Mouse (Mus musculus): ENCODE results near the gene Ube2v1.
A peak's percentile ranks its signal among the peaks of the same experiment; 100 is the strongest.

Gene Ube2v1

DNA sequence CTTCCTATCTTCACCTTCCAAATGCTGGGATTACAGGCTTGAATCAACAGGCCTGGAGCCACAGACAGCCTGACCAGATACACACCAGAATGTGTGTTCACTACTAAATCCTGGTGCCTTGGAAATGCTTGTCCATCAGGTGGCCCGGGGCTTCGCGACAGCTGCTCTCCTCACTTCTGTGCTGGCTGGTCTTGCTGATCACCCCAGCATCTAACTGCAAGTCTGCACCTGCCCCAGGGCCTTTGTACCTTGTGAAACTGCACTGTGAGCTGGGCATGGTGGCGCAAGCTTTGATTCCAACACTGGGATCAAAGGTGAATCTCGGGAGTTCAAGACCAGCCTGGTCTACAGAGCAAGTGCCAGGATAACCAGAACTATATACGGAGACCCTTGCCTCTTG lies 10.3 kb upstream of the Ube2v1 start:
- Histone ChIP-seq H3K4me1 (replicated peaks; ENCODE audit: low read depth, low read length) (peaks cover 11% of the 10 kb centered on the region), H3K27me3 (ENCODE audit: insufficient read depth, low read length) (peaks cover 4% of the 10 kb centered on the region; the same call in 1 of the 2 replicates), H3K9me3 (ENCODE audit: low read length) (no peaks in the 10 kb centered on the region), H3K36me3 (ENCODE audit: insufficient read depth, low read length) (peaks cover 35% of the 10 kb centered on the region), H3K4me3 (replicated peaks; ENCODE audit: low read length) (no peak overlapping the region)
- TF ChIP-seq CTCF (conservative IDR thresholded peaks at IDR 0.05; ENCODE audit: low read length) (no peak), POU5F1 (IDR thresholded peaks at IDR 0.05; ENCODE audit: borderline replicate concordance, low read length) (no peak), NANOG (IDR thresholded peaks at IDR 0.05; ENCODE audit: borderline replicate concordance, low read length) (no peak)

DNA sequence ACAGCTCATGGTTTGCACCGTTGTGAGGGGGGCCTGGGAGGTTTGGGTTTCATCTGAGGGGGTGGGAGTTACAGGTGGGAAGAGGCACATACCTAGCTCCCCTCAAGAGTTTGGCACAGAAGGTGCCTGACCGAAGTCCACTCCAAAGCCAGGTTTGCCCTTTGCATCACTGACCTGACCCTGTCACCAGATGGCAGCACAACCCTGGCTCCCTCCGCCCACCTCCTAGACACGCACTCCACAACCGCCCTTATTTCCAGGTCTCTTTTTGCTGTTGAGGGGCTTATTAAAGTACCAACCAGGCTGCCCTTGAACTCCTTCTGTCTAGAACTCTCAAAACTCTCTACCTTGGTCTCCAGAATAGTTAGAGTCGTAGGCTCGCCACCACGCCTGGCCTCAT lies 9.4 kb upstream of the Ube2v1 start:
- Histone ChIP-seq H3K4me1 (replicated peaks; ENCODE audit: low read depth, low read length) (peaks cover 5% of the 10 kb centered on the region), H3K9me3 (ENCODE audit: low read length) (no peaks in the 10 kb centered on the region), H3K36me3 (ENCODE audit: insufficient read depth, low read length) (peaks cover 32% of the 10 kb centered on the region), H3K27me3 (ENCODE audit: insufficient read depth, low read length) (peaks cover 4% of the 10 kb centered on the region; the same call in 1 of the 2 replicates), H3K4me3 (replicated peaks; ENCODE audit: low read length) (no peak overlapping the region)
- TF ChIP-seq POU5F1 (IDR thresholded peaks at IDR 0.05; ENCODE audit: borderline replicate concordance, low read length) (no peak), CTCF (conservative IDR thresholded peaks at IDR 0.05; ENCODE audit: low read length) (0 out of 2 replicates have a peak, but pooled peaks have one; percentile 18)

DNA sequence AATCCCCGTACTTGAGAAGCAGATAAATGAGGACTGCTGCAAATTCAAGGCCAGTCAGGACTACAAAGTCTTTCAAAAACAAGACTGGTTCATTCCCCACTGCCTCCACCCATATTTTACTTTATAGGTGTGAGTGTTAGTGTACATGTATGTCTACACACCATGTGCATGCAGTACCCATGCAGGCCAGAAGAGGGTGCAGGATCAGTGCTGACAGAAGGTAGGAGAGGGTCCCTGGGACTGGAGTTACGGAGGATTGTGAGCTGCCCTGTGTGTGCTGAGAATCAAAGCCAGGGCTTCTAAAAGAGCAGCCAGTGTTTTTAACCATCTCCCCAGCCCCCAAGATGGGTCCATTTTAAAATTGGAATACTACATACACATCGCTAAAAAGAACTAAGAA lies 8.4 kb upstream of the Ube2v1 start:
- no peaks in the 10 kb centered on the region for H3K9me3 ChIP-seq (ENCODE audit: low read length)
- H3K4me3 ChIP-seq (replicated peaks; ENCODE audit: low read length): no peak overlapping the region
- peaks cover 4% of the 10 kb centered on the region; the same call in 1 of the 2 replicates for H3K27me3 ChIP-seq (ENCODE audit: insufficient read depth, low read length)
- peaks cover 22% of the 10 kb centered on the region for H3K36me3 ChIP-seq (ENCODE audit: insufficient read depth, low read length)
- H3K4me1 ChIP-seq (replicated peaks; ENCODE audit: low read depth, low read length): peaks cover 3% of the 10 kb centered on the region
- no peak for TF ChIP-seq POU5F1 (IDR thresholded peaks at IDR 0.05; ENCODE audit: borderline replicate concordance, low read length)
- peak; percentile 95 for TF ChIP-seq CTCF (conservative IDR thresholded peaks at IDR 0.05; ENCODE audit: low read length)

DNA sequence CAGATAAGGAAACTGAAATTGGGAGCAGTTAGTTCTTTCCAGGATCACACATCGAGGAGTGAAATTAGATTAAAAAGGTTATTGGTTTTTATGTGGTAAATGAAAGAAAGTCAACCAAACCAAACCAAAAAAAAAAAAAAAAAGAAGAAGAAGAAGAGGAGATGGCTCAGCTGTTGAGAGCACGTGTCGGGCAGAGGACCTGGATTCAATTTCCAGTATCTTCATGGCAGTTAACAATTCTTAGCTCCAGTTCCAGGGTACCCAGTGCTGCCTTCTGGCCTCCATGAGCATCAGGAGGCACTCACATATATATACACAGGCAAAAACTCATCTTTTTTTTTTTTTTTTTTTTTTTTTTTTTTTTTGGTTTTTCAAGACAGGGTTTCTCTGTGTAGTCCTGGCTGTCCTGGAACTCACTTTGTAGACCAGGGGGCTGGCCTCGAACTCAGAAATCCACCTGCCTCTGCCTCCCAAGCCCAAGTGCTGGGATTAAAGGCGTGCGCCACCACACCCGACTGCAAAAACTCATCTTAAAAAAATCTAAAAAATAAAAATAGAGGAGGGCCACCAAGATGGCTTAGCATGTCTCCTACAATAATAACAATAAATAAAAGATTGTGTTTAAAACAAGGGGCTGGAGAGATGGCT lies 3.1 kb upstream of the Ube2v1 start:
- Histone ChIP-seq H3K9me3 (ENCODE audit: low read length) (no peaks in the 10 kb centered on the region), H3K4me3 (replicated peaks; ENCODE audit: low read length) (peak overlapping the region; percentile 24; the same call in 1 of the 2 replicates), H3K4me1 (replicated peaks; ENCODE audit: low read depth, low read length) (peaks cover 37% of the 10 kb centered on the region), H3K36me3 (ENCODE audit: insufficient read depth, low read length) (peaks cover 5% of the 10 kb centered on the region), H3K27me3 (ENCODE audit: insufficient read depth, low read length) (peaks cover 4% of the 10 kb centered on the region; the same call in 1 of the 2 replicates)
- TF ChIP-seq POU5F1 (IDR thresholded peaks at IDR 0.05; ENCODE audit: borderline replicate concordance, low read length): no peak
- no peak for TF ChIP-seq CTCF (conservative IDR thresholded peaks at IDR 0.05; ENCODE audit: low read length)
- no peak for TF ChIP-seq NANOG (IDR thresholded peaks at IDR 0.05; ENCODE audit: borderline replicate concordance, low read length)

DNA sequence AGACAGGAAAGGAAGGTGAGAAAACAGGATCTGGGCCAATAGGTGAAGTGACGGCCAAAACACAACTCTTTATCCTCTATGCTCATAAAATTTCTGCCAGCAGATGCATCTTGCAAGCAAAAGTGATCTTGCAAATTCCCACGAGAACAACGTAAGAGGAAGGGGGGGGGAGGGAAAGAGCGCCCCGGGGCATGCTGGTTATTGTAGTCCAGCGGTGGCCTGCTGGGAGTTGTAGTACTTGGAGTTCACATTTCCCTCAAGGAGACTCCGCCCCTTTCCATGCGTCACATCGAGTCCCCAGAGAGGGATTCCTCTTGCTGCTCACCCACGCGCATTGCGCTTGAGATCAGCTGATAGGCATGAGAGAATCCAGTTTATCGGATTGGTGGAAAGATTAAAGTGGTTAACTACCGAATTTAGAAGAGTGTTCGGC lies 2.5 kb upstream of the Ube2v1 start:
- Histone ChIP-seq H3K27me3 (ENCODE audit: insufficient read depth, low read length) (peaks cover 4% of the 10 kb centered on the region; the same call in 1 of the 2 replicates), H3K9me3 (ENCODE audit: low read length) (no peaks in the 10 kb centered on the region), H3K36me3 (ENCODE audit: insufficient read depth, low read length) (peaks cover 11% of the 10 kb centered on the region), H3K4me1 (replicated peaks; ENCODE audit: low read depth, low read length) (peaks cover 43% of the 10 kb centered on the region), H3K4me3 (replicated peaks; ENCODE audit: low read length) (peak overlapping the region; percentile 50)
- TF ChIP-seq CTCF (conservative IDR thresholded peaks at IDR 0.05; ENCODE audit: low read length): no peak
- no peak for TF ChIP-seq POU5F1 (IDR thresholded peaks at IDR 0.05; ENCODE audit: borderline replicate concordance, low read length)
- no peak for TF ChIP-seq NANOG (IDR thresholded peaks at IDR 0.05; ENCODE audit: borderline replicate concordance, low read length)

DNA sequence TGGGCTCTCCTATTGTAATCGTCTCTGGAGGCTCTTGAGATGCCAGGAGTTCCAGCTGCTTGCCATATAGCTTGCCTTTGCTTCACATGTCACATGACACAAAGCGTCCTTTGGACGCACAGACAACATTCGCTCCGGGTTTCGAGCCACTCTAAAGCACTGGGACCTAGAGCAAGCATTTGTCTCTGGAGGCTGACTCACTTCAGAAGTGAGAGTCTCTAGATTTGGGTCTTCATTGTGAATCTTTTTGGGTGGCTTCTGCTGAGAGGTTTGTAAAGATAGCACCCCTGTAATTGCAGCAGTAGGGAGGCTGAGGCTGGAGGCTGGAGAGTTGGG lies 1.6 kb upstream of the Ube2v1 start:
- TF ChIP-seq CTCF (conservative IDR thresholded peaks at IDR 0.05; ENCODE audit: low read length) (no peak), POU5F1 (IDR thresholded peaks at IDR 0.05; ENCODE audit: borderline replicate concordance, low read length) (no peak), NANOG (IDR thresholded peaks at IDR 0.05; ENCODE audit: borderline replicate concordance, low read length) (no peak)
- Histone ChIP-seq H3K4me3 (replicated peaks; ENCODE audit: low read length) (no peak overlapping the region), H3K9me3 (ENCODE audit: low read length) (no peaks in the 10 kb centered on the region)

DNA sequence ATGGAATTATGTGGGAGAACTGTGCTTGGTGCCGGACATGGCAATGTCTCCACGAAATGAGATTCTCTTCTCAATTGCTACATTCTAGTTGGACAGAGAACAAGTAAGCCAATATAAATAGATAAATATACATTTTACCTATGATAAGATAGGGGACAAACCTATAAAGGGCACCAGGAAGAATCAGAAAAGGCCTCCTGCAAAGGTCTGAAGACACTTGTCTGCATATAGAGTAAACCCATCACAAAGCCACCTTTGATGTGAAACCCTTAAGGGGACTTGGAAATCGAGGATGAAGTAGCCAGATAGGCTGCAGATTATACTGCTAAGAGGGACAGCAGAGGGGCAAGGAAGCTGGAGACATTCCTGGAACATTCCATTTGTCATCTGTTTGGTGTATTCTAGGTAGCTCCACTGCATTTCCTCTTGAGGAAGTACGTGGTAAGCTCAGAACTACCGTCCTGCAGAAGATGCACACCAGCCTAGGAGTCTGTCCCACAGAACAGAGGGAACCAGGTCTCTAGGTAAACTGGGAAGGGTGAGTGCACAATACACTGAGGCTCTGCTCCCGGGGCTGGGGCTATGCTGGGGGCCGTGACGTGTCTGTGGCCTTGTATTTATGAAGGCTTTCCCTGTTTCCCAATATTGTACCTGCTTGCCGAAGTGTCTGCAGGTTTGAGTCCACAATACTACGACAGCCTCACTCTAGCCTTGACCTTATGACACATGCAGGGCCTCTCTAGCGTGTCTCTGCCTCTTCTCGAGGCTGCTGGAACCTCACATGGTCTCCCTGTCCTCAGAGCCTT lies 1.0 kb upstream of the Ube2v1 start:
- peaks cover 57% of the 10 kb centered on the region for H3K4me1 ChIP-seq (replicated peaks; ENCODE audit: low read depth, low read length)
- H3K4me3 ChIP-seq (replicated peaks; ENCODE audit: low read length): peak overlapping the region; percentile 89
- H3K36me3 ChIP-seq (ENCODE audit: insufficient read depth, low read length): peaks cover 26% of the 10 kb centered on the region
- H3K27me3 ChIP-seq (ENCODE audit: insufficient read depth, low read length): no peaks in the 10 kb centered on the region
- no peaks in the 10 kb centered on the region for H3K9me3 ChIP-seq (ENCODE audit: low read length)
- TF ChIP-seq CTCF (conservative IDR thresholded peaks at IDR 0.05; ENCODE audit: low read length) (no peak), NANOG (IDR thresholded peaks at IDR 0.05; ENCODE audit: borderline replicate concordance, low read length) (no peak), POU5F1 (IDR thresholded peaks at IDR 0.05; ENCODE audit: borderline replicate concordance, low read length) (no peak)

More for the DNA sequence above, 1.6 kb upstream of the Ube2v1 start:
- H3K27me3 ChIP-seq (ENCODE audit: insufficient read depth, low read length): no peaks in the 10 kb centered on the region
- H3K4me1 ChIP-seq (replicated peaks; ENCODE audit: low read depth, low read length): peaks cover 52% of the 10 kb centered on the region
- H3K36me3 ChIP-seq (ENCODE audit: insufficient read depth, low read length): peaks cover 20% of the 10 kb centered on the region

DNA sequence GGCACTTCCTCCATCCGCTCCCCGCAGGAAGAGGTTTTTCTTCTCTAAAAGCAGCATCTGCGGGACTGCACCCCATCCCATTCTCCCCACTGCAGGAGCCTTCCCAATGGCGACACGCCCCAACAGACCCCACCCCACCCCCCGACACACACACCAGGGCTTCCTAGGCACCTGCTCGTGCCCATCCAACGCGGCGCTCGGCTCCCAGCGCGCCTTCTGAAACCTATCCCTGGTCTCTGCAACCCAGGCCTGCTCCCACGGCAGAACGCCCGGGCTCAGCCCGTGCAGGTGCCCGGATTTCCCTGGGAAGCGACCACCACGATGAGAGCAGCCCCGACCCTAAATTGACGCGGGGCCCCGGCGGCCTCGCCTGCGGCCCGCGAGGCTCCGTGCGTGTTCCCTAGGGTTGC lies 709 bp downstream of the Ube2v1 start:
- Histone ChIP-seq H3K36me3 (ENCODE audit: insufficient read depth, low read length) (peaks cover 39% of the 10 kb centered on the region), H3K27me3 (ENCODE audit: insufficient read depth, low read length) (no peaks in the 10 kb centered on the region), H3K4me3 (replicated peaks; ENCODE audit: low read length) (peak overlapping the region; percentile 89), H3K4me1 (replicated peaks; ENCODE audit: low read depth, low read length) (peaks cover 71% of the 10 kb centered on the region), H3K9me3 (ENCODE audit: low read length) (no peaks in the 10 kb centered on the region)
- TF ChIP-seq NANOG (IDR thresholded peaks at IDR 0.05; ENCODE audit: borderline replicate concordance, low read length): no peak
- no peak for TF ChIP-seq POU5F1 (IDR thresholded peaks at IDR 0.05; ENCODE audit: borderline replicate concordance, low read length)
- no peak for TF ChIP-seq CTCF (conservative IDR thresholded peaks at IDR 0.05; ENCODE audit: low read length)

All from E14TG2a.4 (cell line).